Comparison of ENCODE assay signal across 9 mouse cellular contexts in genomic region chr1:157256562-157256961, GRCm38 (mm10).
DNase-seq lines count a peak whose midpoint lies in the region; ATAC-seq and TF ChIP-seq lines count a peak whose summit lies in the region.
"Had no signal": no experiment of that assay in that cellular context is flagged by ENCODE, and none has a peak within 500 bp of the region (broad histone marks: within the 10 kb centered on the region; RNA-seq: fewer than 3 reads in every experiment).

No protein-coding gene starts in this region.

- peak; percentile 5 for DNase-seq in kidney, adult 11 months
- DNase-seq in kidney, adult 18-20 months = no peak
- DNase-seq in brain, adult 2 months (ENCODE audit: low read depth, low spot score) = peak; percentile 78
- DNase-seq in forebrain, postnatal 0 days = peak; percentile 21
- DNase-seq in midbrain, embryonic 11.5 days (ENCODE audit: low spot score, missing footprints) = peak; percentile 89
- no peak for DNase-seq in adrenal gland, postnatal 25 days

- no peak overlapping the region for H3K9ac ChIP-seq in forebrain, postnatal 0 days
- no peak overlapping the region for H3K9ac ChIP-seq in hindbrain, embryonic 15.5 days
- H3K9ac ChIP-seq in midbrain, embryonic 11.5 days (ENCODE audit: low read length) = no peak overlapping the region

- H3K27ac ChIP-seq in forebrain, postnatal 0 days (ENCODE audit: low read depth, low read length) = no peak overlapping the region
- no peak overlapping the region; the same call in 1 of the 2 replicates for H3K27ac ChIP-seq in hindbrain, embryonic 15.5 days (replicated peaks)
- H3K27ac ChIP-seq in midbrain, embryonic 11.5 days (ENCODE audit: low read depth, low read length) = no peak overlapping the region

- no peak overlapping the region for H3K4me2 ChIP-seq in forebrain, postnatal 0 days (ENCODE audit: low read depth)
- no peak overlapping the region for H3K4me2 ChIP-seq in hindbrain, embryonic 15.5 days
- H3K4me2 ChIP-seq in midbrain, embryonic 11.5 days = no peak overlapping the region; the same call in 1 of the 2 replicates

- TF ChIP-seq CTCF in forebrain, postnatal 0 days (IDR thresholded peaks at IDR 0.05; ENCODE audit: low read depth) = no peak

- H3K9me3 ChIP-seq in forebrain, postnatal 0 days (ENCODE audit: low read length) = no peaks in the 10 kb centered on the region
- H3K9me3 ChIP-seq in hindbrain, embryonic 15.5 days = no peaks in the 10 kb centered on the region
- no peaks in the 10 kb centered on the region for H3K9me3 ChIP-seq in midbrain, embryonic 11.5 days (ENCODE audit: control insufficient read depth, low read length)

- H3K36me3 ChIP-seq in forebrain, postnatal 0 days (ENCODE audit: insufficient read depth) = no peaks in the 10 kb centered on the region
- H3K36me3 ChIP-seq in hindbrain, embryonic 15.5 days = no peaks in the 10 kb centered on the region
- H3K36me3 ChIP-seq in midbrain, embryonic 11.5 days (ENCODE audit: control insufficient read depth, insufficient read depth, low read length) = no peaks in the 10 kb centered on the region

- peak; percentile 90 for ATAC-seq in forebrain, postnatal 0 days
- peak; percentile 87 for ATAC-seq in hindbrain, embryonic 15.5 days (ENCODE audit: low FRiP score, low read depth)
- peak; percentile 91 for ATAC-seq in midbrain, embryonic 11.5 days (ENCODE audit: low FRiP score)
- no peak for ATAC-seq in inflammation-experienced regulatory T-cells, adult 6 months

- WGBS in forebrain, postnatal 0 days = 11% methylated on average over 4 of the region's 4 CpGs
- WGBS in hindbrain, embryonic 15.5 days = 11% methylated on average over 4 of the region's 4 CpGs
- WGBS in midbrain, embryonic 11.5 days = 15% methylated on average over 4 of the region's 4 CpGs

- 0 out of 2 replicates have a peak, but pooled peaks cover 5% of the 10 kb centered on the region for H3K4me1 ChIP-seq in forebrain, postnatal 0 days (ENCODE audit: insufficient read depth)
- H3K4me1 ChIP-seq in hindbrain, embryonic 15.5 days (replicated peaks) = peaks cover 10% of the 10 kb centered on the region
- H3K4me1 ChIP-seq in midbrain, embryonic 11.5 days (ENCODE audit: control insufficient read depth, insufficient read depth, low read length) = peaks cover 5% of the 10 kb centered on the region; the same call in 1 of the 2 replicates

- no peak overlapping the region for H3K4me3 ChIP-seq in forebrain, postnatal 0 days (ENCODE audit: low read depth, low read length)
- H3K4me3 ChIP-seq in hindbrain, embryonic 15.5 days = no peak overlapping the region
- H3K4me3 ChIP-seq in midbrain, embryonic 11.5 days (ENCODE audit: low read depth, low read length) = no peak overlapping the region
- H3K4me3 ChIP-seq: erythroblast, embryonic 14.5 days had no signal

- H3K27me3 ChIP-seq in forebrain, postnatal 0 days (ENCODE audit: insufficient read depth, low read length) = no peaks in the 10 kb centered on the region
- no peaks in the 10 kb centered on the region for H3K27me3 ChIP-seq in hindbrain, embryonic 15.5 days
- no peaks in the 10 kb centered on the region for H3K27me3 ChIP-seq in midbrain, embryonic 11.5 days (ENCODE audit: control insufficient read depth, insufficient read depth, low read length)

Comparison
In these comparisons a context has a peak if more than half of its experiments do, and no peak if none do; other contexts are left out.
1. DNase-seq: peak in kidney, adult 11 months (single experiment), brain, adult 2 months (single experiment), forebrain, postnatal 0 days (single experiment) and midbrain, embryonic 11.5 days (single experiment); none in kidney, adult 18-20 months (single experiment) and adrenal gland, postnatal 25 days (single experiment).